Mouse (Mus musculus) subcutaneous adipose tissue, adult 2 months (tissue): ENCODE results near the gene Scrn1. TPM values are rescaled to one million over a fixed set of nuclear protein-coding genes. Genes with fewer than 3 reads are reported as not detected.

Source experiments
- polyA plus RNA-seq: library from polyadenylated mRNA; depleted of rRNA; stranded (reverse); fragments of >200 nt; gene quantifications from 2 replicates; pipeline ENCODE4 v1.2.3, GENCODE M21; 2012; ENCODE audit warnings: low replicate concordance; rRNA removed

Scrn1 gene
- polyA plus RNA-seq, result 6.4 and 16.2 TPM in 2 replicates

DNA sequence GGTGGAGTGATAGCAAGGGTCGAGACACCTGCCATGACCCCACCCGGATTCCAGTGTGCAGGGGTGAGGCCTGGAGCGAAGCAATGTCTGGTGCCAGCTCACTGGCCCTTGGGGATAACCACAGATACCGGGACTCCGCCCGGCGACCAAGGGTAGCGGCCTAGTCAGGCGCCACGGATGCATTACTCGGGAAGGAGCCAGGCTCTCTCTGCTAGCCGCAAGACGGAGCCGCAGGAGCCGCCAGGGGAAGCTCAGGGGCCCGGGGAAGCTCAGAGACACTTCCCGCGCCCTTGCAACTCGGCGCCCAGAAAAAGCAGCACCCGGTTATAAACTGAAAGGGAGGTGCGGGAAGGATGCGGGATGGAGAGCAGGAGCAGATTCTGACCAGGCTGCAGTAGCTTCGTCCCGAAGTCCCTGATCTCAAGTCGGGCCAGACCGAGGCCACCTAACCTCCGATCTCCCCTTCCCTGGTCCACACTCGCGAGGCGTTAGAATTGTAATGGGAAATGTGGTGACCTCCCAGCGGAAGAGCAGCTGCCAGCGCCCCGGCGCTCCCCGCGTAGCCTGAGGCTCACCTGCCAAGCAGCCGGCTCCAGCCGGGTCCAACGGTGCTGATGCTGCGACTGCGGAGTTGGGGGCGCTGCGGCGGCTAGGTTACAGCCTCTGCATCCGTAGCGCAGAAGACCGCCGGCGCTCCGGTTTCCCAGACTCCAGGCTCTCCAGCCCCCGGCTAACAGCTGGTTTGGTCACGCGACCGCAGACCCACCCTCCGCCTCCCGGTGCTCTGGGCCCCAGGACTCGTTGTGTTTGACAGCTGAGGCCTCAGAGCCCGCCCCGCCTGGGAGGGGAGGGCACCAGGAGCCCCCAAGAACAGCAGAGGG, at the start of gene Scrn1:
Scrn1 (minus strand) TSS at position 825 of the 881 bp plus-strand sequence.

DNA sequence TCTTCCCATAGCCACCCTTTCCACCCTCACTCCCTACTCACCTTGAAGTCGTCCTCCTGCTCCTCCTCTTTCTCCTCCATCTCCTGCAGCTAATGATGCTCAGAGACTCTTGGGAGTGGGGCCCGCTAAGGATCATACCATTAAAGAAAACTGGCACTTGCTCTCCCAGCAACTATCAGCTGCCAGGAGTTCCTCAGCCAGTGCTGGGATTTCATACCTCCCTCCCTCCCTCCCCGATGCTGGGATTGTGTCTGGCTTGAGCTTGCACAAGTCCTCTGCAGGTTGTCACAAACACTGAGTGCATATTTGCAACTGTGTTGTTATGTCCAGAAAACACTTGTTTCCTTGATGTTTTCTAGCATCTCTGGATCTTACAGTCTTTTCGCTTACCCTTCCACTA, 30.9 kb upstream of the Scrn1 start, which contains the start of gene Fkbp14:
Fkbp14 (minus strand) TSS at position 101 of the 400 bp plus-strand sequence.

GRCm38 (mm10) chr6:54594469-54595329, 28.4 kb upstream of the Scrn1 start, which contains the start of gene Plekha8:
Gene Plekha8 (plus strand): TSS chr6:54595111.

Other genes starting within 250 kb of the Scrn1 start
- 0.40 and 2.8 TPM in 2 replicates for gene Prr15, start 240.7 kb downstream of the Scrn1 start, polyA plus RNA-seq
- 0.60 and 2.5 TPM in 2 replicates for gene Wipf3, start 136.9 kb downstream of the Scrn1 start, polyA plus RNA-seq
- 3.4 and 9.0 TPM in 2 replicates for gene Plekha8, start 28.6 kb upstream of the Scrn1 start, polyA plus RNA-seq
- 10.7 and 20.9 TPM in 2 replicates for gene Fkbp14, start 30.8 kb upstream of the Scrn1 start, polyA plus RNA-seq
- 15.4 and 17.0 TPM in 2 replicates for gene Mturn, start 115.1 kb upstream of the Scrn1 start, polyA plus RNA-seq